21 mouse cellular contexts compared by ENCODE assay signal in the genomic region with DNA sequence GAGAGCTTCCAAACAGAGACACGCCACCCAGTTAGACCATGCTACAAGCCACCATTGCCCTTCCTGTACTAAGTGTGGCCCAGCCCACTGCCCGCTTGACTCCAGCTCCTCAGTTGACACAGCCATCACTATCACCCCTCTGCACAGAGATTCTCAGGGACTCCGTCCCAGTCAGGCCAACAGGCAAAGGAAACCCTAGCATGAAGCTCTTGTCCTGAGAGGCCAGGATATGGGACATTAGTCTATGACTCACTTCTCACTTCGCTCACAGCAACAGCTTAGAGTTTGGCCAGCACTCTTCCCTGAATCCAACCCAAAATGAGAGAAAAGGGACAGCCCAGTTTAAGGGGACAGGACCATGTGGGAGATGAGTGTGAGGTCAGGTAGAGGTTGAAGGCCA. TPM values are rescaled to one million over a fixed set of nuclear protein-coding genes. Genes with fewer than 3 reads are reported as not detected.
DNase-seq lines count a peak whose midpoint lies in the region; ATAC-seq and TF ChIP-seq lines count a peak whose summit lies in the region.
"Had no signal": no experiment of that assay in that cellular context is flagged by ENCODE, and none has a peak within 500 bp of the region (broad histone marks: within the 10 kb centered on the region; RNA-seq: fewer than 3 reads in every experiment).

No protein-coding gene starts in this region.

- 76% methylated on average over 4 of the region's 4 CpGs for WGBS in lung, postnatal 0 days

- H3K4me3 ChIP-seq in lung, postnatal 0 days (ENCODE audit: low read depth, low read length): no peak overlapping the region
- H3K4me3 ChIP-seq: embryonic facial prominence, embryonic 12.5 days; embryonic facial prominence, embryonic 15.5 days; forebrain, embryonic 15.5 days; heart, adult 2 months; heart, embryonic 10.5 days; heart, embryonic 13.5 days had no signal

- no peak for ATAC-seq in lung, postnatal 0 days
- ATAC-seq: CD4-positive, CD25-positive, alpha-beta regulatory T cell, adult 4 months; forebrain, embryonic 15.5 days; hindbrain, postnatal 0 days; inflammation-experienced regulatory T-cells, adult 6 months; intestine, embryonic 16.5 days had no signal

- no peak overlapping the region for H3K9ac ChIP-seq in lung, postnatal 0 days (replicated peaks; ENCODE audit: low read depth)
- H3K9ac ChIP-seq: embryonic facial prominence, embryonic 15.5 days; forebrain, embryonic 15.5 days; heart, embryonic 13.5 days; hindbrain, embryonic 14.5 days had no signal

- TF ChIP-seq CTCF in lung, postnatal 0 days (IDR thresholded peaks at IDR 0.05): no peak

- H3K4me1 ChIP-seq in lung, postnatal 0 days (ENCODE audit: insufficient read depth, low read depth, low read length): peaks cover 12% of the 10 kb centered on the region; the same call in 1 of the 2 replicates

- peak; percentile 92 for DNase-seq in heart, adult 11 months
- no peak for DNase-seq in heart, postnatal 10 days
- peak; percentile 14 for DNase-seq in lung, postnatal 0 days (ENCODE audit: low spot score)
- no peak for DNase-seq in lung, postnatal 25 days (ENCODE audit: low spot score)
- peak; percentile 12 for DNase-seq in thymus, postnatal 4 days
- no peak for DNase-seq in thymus, postnatal 14 days
- no peak for DNase-seq in adrenal gland, postnatal 36 days
- DNase-seq: adrenal gland, adult 8-10 months; adrenal gland, postnatal 25 days; gastrocnemius, postnatal 25 days; heart, adult 2 months had no signal

- H3K27me3 ChIP-seq in lung, postnatal 0 days (replicated peaks; ENCODE audit: insufficient read depth, low read length): no peaks in the 10 kb centered on the region
- H3K27me3 ChIP-seq: embryonic facial prominence, embryonic 12.5 days; embryonic facial prominence, embryonic 15.5 days; forebrain, embryonic 15.5 days; heart, embryonic 13.5 days had no signal

- H3K36me3 ChIP-seq in lung, postnatal 0 days (ENCODE audit: insufficient read depth, low read length): no peaks in the 10 kb centered on the region

- no peak for TF ChIP-seq EP300 in lung, postnatal 0 days (IDR thresholded peaks at IDR 0.05)

- no peak overlapping the region for H3K4me2 ChIP-seq in lung, postnatal 0 days (replicated peaks; ENCODE audit: low read depth, low read length)
- H3K4me2 ChIP-seq: embryonic facial prominence, embryonic 12.5 days; embryonic facial prominence, embryonic 15.5 days; forebrain, embryonic 15.5 days; heart, embryonic 13.5 days; hindbrain, embryonic 14.5 days had no signal

- no peaks in the 10 kb centered on the region for H3K9me3 ChIP-seq in lung, postnatal 0 days (ENCODE audit: low read length)
- H3K9me3 ChIP-seq: embryonic facial prominence, embryonic 12.5 days; embryonic facial prominence, embryonic 15.5 days; forebrain, embryonic 15.5 days; heart, embryonic 10.5 days; heart, embryonic 13.5 days had no signal

- intact Hi-C loops in heart, postnatal 10 days (cut with DNase I): loop anchor here (5.0 kb wide), 1 partner anchor 37 kb away; a partner anchor contains a TSS

- no peak overlapping the region for H3K27ac ChIP-seq in lung, postnatal 0 days (ENCODE audit: low read length)
- H3K27ac ChIP-seq: embryonic facial prominence, embryonic 12.5 days; embryonic facial prominence, embryonic 15.5 days; forebrain, embryonic 15.5 days; heart, adult 2 months; heart, embryonic 10.5 days; heart, embryonic 13.5 days; hindbrain, embryonic 14.5 days; hindbrain, postnatal 0 days had no signal

RNA-seq across cellular contexts. Expression of a gene that starts 2.5 kb away (rescaled TPM):
- 10 to 100 TPM; 14.8 to 16.3 TPM for total RNA-seq in heart, postnatal 10 days (2021)
- polyA plus RNA-seq in lung, postnatal 0 days (2015; fragmentation: Nextera tagmentation; extraction: Ambion mirVana): 14.2 and 15.5 TPM in 2 replicates
- total RNA-seq in adrenal gland, postnatal 36 days (2021): 10 to 100 TPM; 22.2 to 22.9 TPM

RNA-seq across cellular contexts. Expression of a gene that starts 6.3 kb away (rescaled TPM):
- total RNA-seq in heart, postnatal 10 days (2021): 1 to 10 TPM; 1.2 to 1.3 TPM
- polyA plus RNA-seq in lung, postnatal 0 days (2015; fragmentation: Nextera tagmentation; extraction: Ambion mirVana): 9.9 and 10.9 TPM in 2 replicates
- 1 to 10 TPM; 1.3 to 1.9 TPM for total RNA-seq in adrenal gland, postnatal 36 days (2021)

RNA-seq across cellular contexts. Expression of a gene that starts 26.1 kb away (rescaled TPM):
- total RNA-seq in heart, postnatal 10 days (2021): 10 to 100 TPM; 13.0 to 15.5 TPM
- 7.4 and 9.3 TPM in 2 replicates for polyA plus RNA-seq in lung, postnatal 0 days (2015; fragmentation: Nextera tagmentation; extraction: Ambion mirVana)
- total RNA-seq in adrenal gland, postnatal 36 days (2021): 10 to 100 TPM; 24.7 to 34.4 TPM

RNA-seq across cellular contexts. Expression of a gene that starts 34.7 kb away (rescaled TPM):
- 10 to 100 TPM; 58.5 to 58.8 TPM for total RNA-seq in heart, postnatal 10 days (2021)
- polyA plus RNA-seq in lung, postnatal 0 days (2015; fragmentation: Nextera tagmentation; extraction: Ambion mirVana): 75.3 and 85.5 TPM in 2 replicates
- 100 to 1,000 TPM in 1 of 2 experiments, 10 to 100 TPM in 1; 97.9 to 102 TPM for total RNA-seq in adrenal gland, postnatal 36 days (2021)

RNA-seq across cellular contexts. Expression of a gene that starts 34.7 kb away (rescaled TPM):
- total RNA-seq in heart, postnatal 10 days (2021): 100 to 1,000 TPM; 116 to 130 TPM
- polyA plus RNA-seq in lung, postnatal 0 days (2015; fragmentation: Nextera tagmentation; extraction: Ambion mirVana): 39.0 and 42.0 TPM in 2 replicates
- 100 to 1,000 TPM; 142 to 145 TPM for total RNA-seq in adrenal gland, postnatal 36 days (2021)

Comparison
In these comparisons a context has a peak if more than half of its experiments do, and no peak if none do; other contexts are left out.
1. DNase-seq: peak in heart, adult 11 months (single experiment), lung, postnatal 0 days (single experiment) and thymus, postnatal 4 days (single experiment); none in heart, postnatal 10 days (0 of 2), lung, postnatal 25 days (single experiment), thymus, postnatal 14 days (single experiment) and adrenal gland, postnatal 36 days (0 of 2).